Mouse (Mus musculus) hindbrain, embryonic 12.5 days (tissue): ENCODE measurements at regions not wholly inside any gene's neighbourhood (a gene's known extent, or its start where the extent isn't known, plus 50 kb on each side); places are given as distances from the start of the nearest gene placed in this dataset.

ENCODE experiments used
- ATAC-seq: fragments of 200-750 bp; cut with Nextera tagmentation; 2 replicates; pipeline ENCODE4 v1.8.0; 2017; ENCODE audit warnings: moderate TSS enrichment; ENCODE audit not compliant: low FRiP score
- H3K27ac ChIP-seq: fragments of 300-500 bp; sonication (generic); 2 replicates; pipeline ENCODE4 v1.5.1; 2016; ENCODE audit warnings: mild to moderate bottlenecking
- H3K27me3 ChIP-seq: fragments of 300-500 bp; sonication (generic); 2 replicates; pipeline ENCODE4 v1.6.1; 2016; ENCODE audit warnings: mild to moderate bottlenecking
- H3K36me3 ChIP-seq: fragments of 300-500 bp; sonication (generic); 2 replicates; pipeline ENCODE4 v1.6.1; 2016; ENCODE audit warnings: mild to moderate bottlenecking
- H3K4me1 ChIP-seq: fragments of 300-500 bp; sonication (generic); 2 replicates; pipeline ENCODE4 v1.6.1; 2016
- H3K4me2 ChIP-seq: fragments of 300-500 bp; sonication (generic); replicated peaks from 2 replicates; pipeline ENCODE4 v1.6.1; 2016; ENCODE audit warnings: mild to moderate bottlenecking
- H3K4me3 ChIP-seq: fragments of 300-500 bp; sonication (generic); 2 replicates; pipeline ENCODE4 v1.5.1; 2016; ENCODE audit warnings: mild to moderate bottlenecking
- H3K9ac ChIP-seq: fragments of 300-500 bp; sonication (generic); 2 replicates; pipeline ENCODE4 v1.6.1; 2016; ENCODE audit warnings: mild to moderate bottlenecking, moderate library complexity
- H3K9me3 ChIP-seq: fragments of 300-500 bp; sonication (generic); replicated peaks from 2 replicates; pipeline ENCODE4 v1.6.1; 2016; ENCODE audit warnings: mild to moderate bottlenecking
- WGBS: fragments of 180-500 bp; shearing (Covaris S2); methylation state at CpG from one replicate; pipeline ENCODE4 v1.1.7; 2016; 5-methylcytosine and 5-hydroxymethylcytosine counted together

DNA sequence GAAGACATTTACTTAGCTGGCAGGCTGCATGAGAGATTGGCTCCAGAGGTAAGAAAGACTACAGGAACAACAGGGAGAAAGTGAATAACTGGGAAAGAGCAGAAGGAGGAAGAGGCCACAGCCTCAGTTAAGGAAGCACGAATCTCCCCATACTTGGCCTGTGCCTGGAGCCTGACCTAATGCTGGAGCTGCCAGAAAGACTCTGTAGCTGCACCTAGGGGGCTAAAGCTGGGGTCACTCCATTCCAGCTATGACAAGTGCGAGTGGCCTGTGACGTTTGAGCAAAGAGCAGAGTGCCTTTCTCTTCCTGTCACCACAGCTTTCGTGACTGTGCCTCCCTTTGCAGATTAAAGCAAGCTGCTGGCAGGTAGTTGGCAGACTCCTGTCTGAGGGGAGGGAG is 250.6 kb downstream of the Bcl11a start:
- Histone ChIP-seq H3K36me3 (no peaks in the 10 kb centered on the region), H3K9ac (no peak overlapping the region), H3K4me3 (no peak overlapping the region)

DNA sequence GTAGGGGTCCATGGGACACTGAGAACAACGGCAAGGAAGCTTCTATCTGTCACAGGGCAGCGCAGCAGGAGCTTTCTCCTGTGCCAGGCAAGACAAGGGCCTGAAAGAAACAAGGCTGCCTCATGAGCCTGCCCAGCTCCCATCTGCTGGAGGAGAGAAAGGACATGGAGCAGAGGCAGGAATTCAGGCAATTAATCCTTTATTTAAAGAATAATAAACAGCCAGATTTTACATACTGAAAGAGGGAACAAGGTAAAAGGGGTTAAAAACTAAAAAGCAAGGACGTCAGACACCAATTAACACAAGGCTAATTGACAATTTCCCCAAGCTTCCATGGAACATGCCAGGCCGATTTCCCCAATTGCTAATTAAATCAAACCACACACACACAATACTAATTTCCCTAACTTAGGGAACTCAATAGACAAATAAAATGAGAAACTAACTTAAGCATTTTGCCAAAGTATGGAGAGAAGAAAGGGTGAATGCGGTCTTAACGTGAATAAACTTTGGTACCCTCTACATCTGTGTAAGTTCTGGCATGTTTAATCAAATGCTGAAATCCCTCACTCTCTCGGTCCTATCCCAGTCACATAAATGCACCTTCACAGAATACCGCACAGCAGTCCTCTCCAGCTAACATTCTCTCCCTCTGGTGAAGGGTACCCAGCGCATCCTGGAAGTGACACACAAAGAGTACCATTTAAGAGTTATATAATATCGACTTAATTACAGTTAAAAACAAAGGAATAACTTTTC is 252.7 kb downstream of the Bcl11a start:
- 77% methylated on average over 10 of the region's 10 CpGs for WGBS
- H3K36me3 ChIP-seq: no peaks in the 10 kb centered on the region
- no peaks in the 10 kb centered on the region for H3K9me3 ChIP-seq
- no peak overlapping the region for H3K9ac ChIP-seq
- no peak overlapping the region for H3K4me2 ChIP-seq
- H3K4me1 ChIP-seq: no peaks in the 10 kb centered on the region
- no peak overlapping the region for H3K27ac ChIP-seq
- no peak overlapping the region for H3K4me3 ChIP-seq
- no peak for ATAC-seq
- no peaks in the 10 kb centered on the region for H3K27me3 ChIP-seq

More for the DNA sequence above, 250.6 kb downstream of the Bcl11a start:
- no peak overlapping the region for H3K4me2 ChIP-seq
- WGBS: 67% methylated on average over 4 of the region's 4 CpGs
- H3K9me3 ChIP-seq: no peaks in the 10 kb centered on the region
- H3K27ac ChIP-seq: no peak overlapping the region
- H3K27me3 ChIP-seq: no peaks in the 10 kb centered on the region
- no peaks in the 10 kb centered on the region for H3K4me1 ChIP-seq
- ATAC-seq: no peak

GRCm38 (mm10) chr11:24332241-24332640 is 254.4 kb downstream of the Bcl11a start:
- 87% methylated on average over 3 of the region's 3 CpGs for WGBS
- Histone ChIP-seq H3K4me1 (no peaks in the 10 kb centered on the region), H3K27ac (no peak overlapping the region), H3K4me2 (no peak overlapping the region), H3K9me3 (no peaks in the 10 kb centered on the region), H3K27me3 (no peaks in the 10 kb centered on the region), H3K36me3 (no peaks in the 10 kb centered on the region), H3K4me3 (no peak overlapping the region), H3K9ac (no peak overlapping the region)
- no peak for ATAC-seq

DNA sequence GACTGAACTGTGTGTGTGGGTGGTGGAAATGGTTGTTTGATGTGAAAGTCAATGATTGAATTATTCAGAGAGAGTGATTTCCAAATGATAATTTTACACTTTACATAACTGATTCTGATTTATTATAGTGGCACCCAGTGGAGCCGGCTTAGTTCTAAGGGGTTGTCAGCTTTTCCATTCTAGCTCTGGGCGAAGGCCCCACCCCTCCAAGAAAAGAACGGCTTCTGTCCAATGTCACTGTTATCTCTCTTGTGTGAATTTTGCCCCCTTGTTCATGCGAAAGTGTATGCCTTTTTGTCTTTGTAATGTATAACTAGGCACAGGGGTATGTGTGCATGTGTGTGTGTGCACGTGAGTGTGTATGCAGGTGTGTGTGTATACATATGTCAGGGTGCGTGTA is 255.3 kb downstream of the Bcl11a start:
- H3K4me3 ChIP-seq: no peak overlapping the region
- H3K4me1 ChIP-seq: peaks cover 4% of the 10 kb centered on the region
- WGBS: 87% methylated on average over 6 of the region's 6 CpGs
- H3K36me3 ChIP-seq: no peaks in the 10 kb centered on the region
- H3K9ac ChIP-seq: no peak overlapping the region
- no peaks in the 10 kb centered on the region for H3K9me3 ChIP-seq
- ATAC-seq: no peak
- no peak overlapping the region for H3K4me2 ChIP-seq
- H3K27me3 ChIP-seq: no peaks in the 10 kb centered on the region
- no peak overlapping the region for H3K27ac ChIP-seq

DNA sequence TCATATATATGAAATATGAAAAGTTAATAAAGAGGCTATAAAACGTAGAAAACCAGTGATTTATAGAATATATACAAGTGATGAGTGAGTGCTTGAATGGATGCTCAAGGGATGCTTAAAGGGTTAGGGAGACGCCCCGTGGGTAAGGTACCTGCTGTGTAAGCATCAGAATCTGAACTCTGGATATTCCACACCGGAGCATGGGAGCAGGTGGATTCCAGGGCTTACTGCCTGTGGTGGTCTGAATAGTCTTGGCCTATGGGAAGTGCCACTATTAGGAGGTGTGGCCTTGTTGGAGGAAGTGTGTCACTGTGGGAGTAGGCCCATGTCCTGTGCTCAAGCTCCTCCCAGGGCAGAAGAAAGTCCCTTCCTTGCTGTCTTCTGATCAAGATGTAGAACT is 257.4 kb downstream of the Bcl11a start:
- H3K27me3 ChIP-seq: no peaks in the 10 kb centered on the region
- H3K36me3 ChIP-seq: no peaks in the 10 kb centered on the region
- no peak for ATAC-seq
- H3K4me1 ChIP-seq: peaks cover 8% of the 10 kb centered on the region
- H3K9ac ChIP-seq: no peak overlapping the region
- H3K27ac ChIP-seq: no peak overlapping the region
- no peaks in the 10 kb centered on the region for H3K9me3 ChIP-seq
- no peak overlapping the region for H3K4me2 ChIP-seq
- 97% methylated on average over 4 of the region's 4 CpGs for WGBS
- H3K4me3 ChIP-seq: no peak overlapping the region

- Histone ChIP-seq H3K4me2 (no peak overlapping the region), H3K27me3 (no peaks in the 10 kb centered on the region), H3K4me1 (peaks cover 8% of the 10 kb centered on the region), H3K4me3 (no peak overlapping the region), H3K36me3 (no peaks in the 10 kb centered on the region), H3K9ac (no peak overlapping the region), H3K27ac (no peak overlapping the region), H3K9me3 (no peaks in the 10 kb centered on the region)
- peak; percentile 32; the same call in 1 of the 2 replicates for ATAC-seq
- WGBS: 81% methylated on average over 1 of the region's 1 CpGs
Observed at GRCm38 (mm10) chr11:24338111-24338510, 260.3 kb downstream of the Bcl11a start.

DNA sequence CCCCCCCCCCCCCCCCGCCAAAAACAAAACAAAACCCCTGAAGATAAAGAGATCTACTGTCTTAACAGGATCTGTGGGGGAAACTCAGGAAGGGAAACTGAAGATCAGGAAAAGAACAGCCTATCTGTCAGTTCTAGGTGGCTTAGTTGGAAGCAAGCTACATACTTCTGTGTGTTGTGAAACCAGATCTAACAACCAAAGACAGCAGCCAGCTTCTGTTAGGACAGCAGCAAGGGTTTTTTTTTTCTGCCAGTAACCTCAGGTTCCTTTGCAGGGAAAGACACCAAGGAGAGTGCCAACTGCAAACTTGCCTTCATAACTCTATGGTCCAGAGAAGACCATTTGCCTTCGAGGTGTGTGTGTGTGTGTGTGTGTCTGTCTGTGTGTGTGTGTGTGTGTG is 261.2 kb downstream of the Bcl11a start:
- H3K4me1 ChIP-seq: peaks cover 8% of the 10 kb centered on the region
- no peak for ATAC-seq
- H3K4me3 ChIP-seq: no peak overlapping the region
- H3K4me2 ChIP-seq: no peak overlapping the region
- no peak overlapping the region for H3K27ac ChIP-seq
- H3K9ac ChIP-seq: no peak overlapping the region
- H3K27me3 ChIP-seq: no peaks in the 10 kb centered on the region
- H3K9me3 ChIP-seq: no peaks in the 10 kb centered on the region
- 54% methylated on average over 2 of the region's 2 CpGs for WGBS
- no peaks in the 10 kb centered on the region for H3K36me3 ChIP-seq

GRCm38 (mm10) chr11:24340677-24341076 is 262.8 kb downstream of the Bcl11a start:
- Histone ChIP-seq H3K9ac (no peak overlapping the region), H3K27me3 (no peaks in the 10 kb centered on the region), H3K4me2 (no peak overlapping the region), H3K4me1 (peaks cover 8% of the 10 kb centered on the region), H3K4me3 (no peak overlapping the region), H3K27ac (no peak overlapping the region), H3K9me3 (no peaks in the 10 kb centered on the region), H3K36me3 (no peaks in the 10 kb centered on the region)
- ATAC-seq: no peak
- 74% methylated on average over 2 of the region's 2 CpGs for WGBS

- Histone ChIP-seq H3K4me2 (no peak overlapping the region), H3K27me3 (no peaks in the 10 kb centered on the region), H3K36me3 (no peaks in the 10 kb centered on the region), H3K4me3 (no peak overlapping the region), H3K9ac (no peak overlapping the region), H3K27ac (no peak overlapping the region), H3K9me3 (no peaks in the 10 kb centered on the region), H3K4me1 (peaks cover 8% of the 10 kb centered on the region)
- 73% methylated on average over 3 of the region's 3 CpGs for WGBS
- ATAC-seq: no peak
Observed at GRCm38 (mm10) chr11:24341650-24342049, 263.8 kb downstream of the Bcl11a start.

- H3K27me3 ChIP-seq: no peaks in the 10 kb centered on the region
- H3K9ac ChIP-seq: no peak overlapping the region
- ATAC-seq: no peak
- H3K9me3 ChIP-seq: no peaks in the 10 kb centered on the region
- H3K4me1 ChIP-seq: peaks cover 14% of the 10 kb centered on the region
- H3K27ac ChIP-seq: no peak overlapping the region
- no peak overlapping the region for H3K4me3 ChIP-seq
- 49% methylated on average over 2 of the region's 2 CpGs for WGBS
- H3K4me2 ChIP-seq: no peak overlapping the region
- no peaks in the 10 kb centered on the region for H3K36me3 ChIP-seq
Observed at GRCm38 (mm10) chr11:24342176-24342575, 264.3 kb downstream of the Bcl11a start.

GRCm38 (mm10) chr11:24342732-24343131 is 264.9 kb downstream of the Bcl11a start:
- Histone ChIP-seq H3K9ac (no peak overlapping the region), H3K4me1 (peaks cover 18% of the 10 kb centered on the region), H3K4me2 (no peak overlapping the region), H3K9me3 (no peaks in the 10 kb centered on the region), H3K4me3 (no peak overlapping the region), H3K27ac (no peak overlapping the region), H3K36me3 (no peaks in the 10 kb centered on the region), H3K27me3 (no peaks in the 10 kb centered on the region)
- WGBS: 96% methylated on average over 2 of the region's 2 CpGs
- no peak for ATAC-seq

DNA sequence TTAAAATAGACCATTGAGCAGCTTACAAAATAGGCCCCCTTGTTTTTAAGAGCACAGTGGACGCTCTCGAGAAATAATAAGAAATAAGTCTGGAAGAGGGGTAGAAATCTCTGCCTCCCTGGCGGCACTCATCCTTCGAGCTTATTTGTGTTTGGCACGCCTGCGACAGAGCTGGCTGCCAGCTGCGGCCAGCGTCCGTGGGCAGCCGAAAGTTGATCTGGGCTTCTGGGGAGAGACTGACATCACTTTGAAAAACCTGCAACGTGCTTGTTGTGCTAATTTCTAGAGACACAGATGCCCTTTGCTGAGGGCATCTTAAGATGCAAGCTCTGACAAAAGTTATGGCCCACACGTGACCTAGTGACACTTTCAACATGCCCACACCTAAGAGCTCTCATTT is 269.4 kb downstream of the Bcl11a start:
- WGBS: 35% methylated on average over 12 of the region's 12 CpGs
- ATAC-seq: no peak

GRCm38 (mm10) chr11:24348741-24349140 is 270.9 kb downstream of the Bcl11a start:
- peaks cover 16% of the 10 kb centered on the region for H3K4me1 ChIP-seq
- H3K4me2 ChIP-seq: no peak overlapping the region
- H3K27ac ChIP-seq: no peak overlapping the region
- no peaks in the 10 kb centered on the region; the same call in 1 of the 2 replicates for H3K27me3 ChIP-seq
- no peak for ATAC-seq
- H3K36me3 ChIP-seq: no peaks in the 10 kb centered on the region
- no peak overlapping the region for H3K4me3 ChIP-seq
- H3K9ac ChIP-seq: no peak overlapping the region
- 69% methylated on average over 4 of the region's 4 CpGs for WGBS
- no peaks in the 10 kb centered on the region for H3K9me3 ChIP-seq

More for the DNA sequence above, 269.4 kb downstream of the Bcl11a start:
- Histone ChIP-seq H3K4me3 (no peak overlapping the region), H3K27ac (no peak overlapping the region), H3K27me3 (no peaks in the 10 kb centered on the region; the same call in 1 of the 2 replicates), H3K9me3 (no peaks in the 10 kb centered on the region), H3K4me2 (no peak overlapping the region), H3K9ac (no peak overlapping the region), H3K36me3 (no peaks in the 10 kb centered on the region), H3K4me1 (peaks cover 16% of the 10 kb centered on the region)
